Mouse (Mus musculus): ENCODE results near the gene Sgce.

The Sgce gene

GRCm38 (mm10) chr6:4634804-4635203 is 112.2 kb downstream of the Sgce start:
- no peak for DNase-seq

GRCm38 (mm10) chr6:4633189-4633588 is 113.8 kb downstream of the Sgce start:
- no peak for DNase-seq

- no peak for DNase-seq
Measured at GRCm38 (mm10) chr6:4631464-4631863, 115.5 kb downstream of the Sgce start.

Measured in lung, postnatal 36 days (tissue).